Mouse (Mus musculus): ENCODE results near the gene Zfp990. TPM values are rescaled to one million over a fixed set of nuclear protein-coding genes. Genes with fewer than 3 reads are reported as not detected.
"Not testable (repeated sequence)": the region's sequence is repeated elsewhere in the genome, so short reads cannot be mapped to it uniquely, and the experiment has no call there.

Zfp990 gene
- total RNA-seq, 2 experiments from 2014 or later: 0.70 TPM; not detected in 1

DNA sequence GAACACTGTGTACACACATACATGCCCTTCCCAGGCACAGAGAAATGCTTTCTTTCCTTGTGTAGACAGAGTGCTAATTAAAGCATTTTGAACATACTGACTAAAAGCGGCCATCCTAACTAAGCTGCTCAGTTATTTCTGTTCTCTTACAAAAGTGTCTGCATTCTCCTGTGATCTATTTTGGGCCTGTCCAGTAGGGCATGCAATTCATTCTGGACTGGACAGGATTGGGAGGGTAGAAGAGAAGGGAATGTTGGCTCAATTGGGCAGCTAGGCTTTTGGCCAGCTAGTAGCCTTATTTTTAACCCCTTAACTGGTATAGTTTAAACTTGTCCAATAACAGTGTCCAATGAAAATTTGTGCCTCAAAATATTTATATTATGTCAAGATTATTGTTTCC lies 69.8 kb downstream of the Zfp990 start:
- ATAC-seq (replicated peaks; ENCODE audit: low FRiP score, low TSS enrichment, poor library complexity, severe bottlenecking): not testable (repeated sequence)

DNA sequence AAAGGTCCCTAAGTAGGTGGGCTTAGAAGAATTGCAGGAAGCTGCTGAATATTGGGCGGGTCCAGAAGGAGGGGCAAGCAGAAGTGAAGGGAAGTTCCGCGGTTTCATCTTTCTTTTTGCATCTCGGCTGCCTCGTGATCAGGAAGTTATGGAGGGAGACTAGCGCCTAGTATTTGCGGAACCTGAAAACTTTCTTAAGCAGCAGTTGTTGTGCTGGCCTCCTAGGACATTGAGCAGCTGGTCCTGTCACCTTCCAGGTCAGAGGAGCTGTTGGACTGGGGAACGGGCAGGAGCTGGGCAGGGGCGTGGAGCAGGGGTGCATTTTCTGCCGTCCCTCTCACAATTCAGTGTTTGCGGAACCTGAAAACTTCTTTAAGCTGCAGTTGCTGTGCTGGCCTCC lies 74.5 kb downstream of the Zfp990 start, which contains the start of gene Gm13212:
Gene Gm13212, plus strand, starts transcription at position 89 of the 400 bp plus-strand sequence.
- ATAC-seq (replicated peaks; ENCODE audit: low FRiP score, low TSS enrichment, poor library complexity, severe bottlenecking): peak; percentile 78

DNA sequence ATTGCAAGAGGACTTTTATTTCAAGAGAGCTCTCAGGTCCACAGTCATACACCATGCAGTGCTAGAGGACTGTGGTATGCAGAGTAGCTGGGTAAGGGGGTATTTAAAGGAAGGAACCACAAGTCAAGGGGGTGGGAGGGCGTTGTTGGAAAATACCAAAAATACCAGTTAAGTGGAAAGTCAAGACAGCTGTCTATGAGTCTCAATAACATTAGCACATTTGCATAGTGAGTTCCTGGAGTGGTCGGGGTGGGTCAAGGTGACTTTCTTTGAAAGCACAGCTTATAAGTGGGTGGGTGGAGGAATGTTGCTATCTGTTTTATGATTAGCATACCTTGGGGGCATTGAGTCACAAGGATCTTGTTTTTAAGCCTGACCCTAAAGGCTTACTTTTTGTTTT lies 75.5 kb downstream of the Zfp990 start:
- not testable (repeated sequence) for ATAC-seq (replicated peaks; ENCODE audit: low FRiP score, low TSS enrichment, poor library complexity, severe bottlenecking)

Other genes starting within 250 kb of the Zfp990 start
- gene Tnfrsf8, start 195.6 kb upstream of the Zfp990 start, total RNA-seq (2014; fragmentation: Nextera tagmentation): 0.31 TPM in 1 of 2 replicates, not detected in the other
- not detected in 2 replicates for gene Tnfrsf8, start 195.6 kb upstream of the Zfp990 start, total RNA-seq (2017)
- 13.6 and 24.6 TPM in 2 replicates for gene Gm13212, start 74.4 kb downstream of the Zfp990 start, total RNA-seq (2014; fragmentation: Nextera tagmentation)
- gene Gm13212, start 74.4 kb downstream of the Zfp990 start, total RNA-seq (2017): 6.2 and 11.7 TPM in 2 replicates
- gene Zfp980, start 159.9 kb downstream of the Zfp990 start, total RNA-seq (2014; fragmentation: Nextera tagmentation): not detected in 2 replicates
- gene Zfp980, start 159.9 kb downstream of the Zfp990 start, total RNA-seq (2017): not detected in 2 replicates

All from megakaryocyte-erythroid progenitor cell, adult 5-6 weeks (primary cell).